Mouse (Mus musculus): ENCODE results near the gene Rnf225. TPM values are rescaled to one million over a fixed set of nuclear protein-coding genes. Genes with fewer than 3 reads are reported as not detected.
"Not testable (repeated sequence)": the region's sequence is repeated elsewhere in the genome, so short reads cannot be mapped to it uniquely, and the experiment has no call there.

Rnf225 gene
- total RNA-seq (2021) = 1 to 10 TPM; 1.2 TPM
- long read RNA-seq = 0 reads

DNA sequence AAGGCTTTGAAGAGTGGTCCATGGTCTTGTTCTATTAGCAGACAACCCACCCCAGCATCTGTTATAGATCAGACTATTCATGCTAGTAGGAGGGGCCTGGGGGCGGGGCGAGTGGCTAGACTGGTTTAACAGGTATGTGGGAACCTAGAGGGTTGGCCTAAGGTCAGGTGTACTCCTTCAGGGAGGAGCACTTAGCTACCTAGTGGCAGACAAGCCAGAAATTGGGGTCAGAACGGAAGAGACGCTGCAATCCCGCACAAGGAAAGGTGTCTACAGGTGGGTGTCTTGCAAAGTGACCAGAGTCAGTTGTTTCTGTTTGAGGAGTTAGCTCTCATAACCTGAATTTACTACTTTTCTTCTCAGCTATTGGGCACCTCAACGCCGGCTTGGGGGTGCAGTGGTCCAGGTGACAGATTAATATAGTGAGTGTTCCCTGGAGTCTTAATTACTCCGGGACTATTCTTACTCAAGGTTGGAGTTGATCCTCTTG lies at the start of gene Rnf225:
Gene Rnf225 (plus strand): TSS at position 226 of the 490 bp plus-strand sequence.
- DNase-seq (ENCODE audit: low spot score in 2 of 2) = no peak

DNA sequence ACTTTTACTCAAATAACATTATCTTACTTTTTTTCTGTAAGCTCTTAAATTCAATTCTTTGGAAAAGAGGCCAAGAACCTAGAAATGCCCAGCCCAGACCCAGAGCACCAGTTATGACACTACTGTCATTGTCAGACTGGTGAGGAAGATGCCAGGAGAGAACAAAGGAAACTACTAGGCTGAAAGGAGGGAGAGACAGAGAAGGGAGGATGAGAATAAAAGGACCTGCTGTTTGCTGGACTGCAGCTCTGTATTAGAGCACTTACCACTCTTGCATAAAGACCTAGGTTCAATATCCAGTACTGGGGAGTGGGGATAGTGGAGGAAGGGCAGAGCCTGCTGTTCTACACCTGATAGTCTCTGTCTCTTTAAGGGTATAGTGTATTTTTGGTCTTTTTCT lies 47.2 kb upstream of the Rnf225 start:
- no peak for DNase-seq (ENCODE audit: low spot score in 2 of 2)

DNA sequence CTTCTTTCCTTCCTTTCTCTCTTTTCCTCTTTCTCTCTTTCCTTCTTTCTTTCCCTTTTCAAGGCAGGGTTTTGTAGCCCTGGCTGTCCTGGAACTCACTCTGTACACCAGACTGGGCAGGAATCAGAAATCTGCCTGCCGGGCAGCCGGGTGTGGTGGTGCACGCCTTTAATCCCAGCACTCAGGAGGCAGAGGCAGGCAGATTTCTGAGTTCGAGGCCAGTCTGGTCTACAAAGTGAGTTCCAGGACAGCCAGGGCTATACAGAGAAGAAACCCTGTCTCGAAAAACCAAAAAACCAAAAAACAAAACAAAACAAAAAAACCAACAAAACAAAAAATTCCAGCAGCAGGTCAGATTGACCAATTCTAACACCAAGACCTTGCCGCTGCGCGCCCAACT lies 46.7 kb upstream of the Rnf225 start:
- not testable (repeated sequence) for DNase-seq (ENCODE audit: low spot score in 2 of 2)

DNA sequence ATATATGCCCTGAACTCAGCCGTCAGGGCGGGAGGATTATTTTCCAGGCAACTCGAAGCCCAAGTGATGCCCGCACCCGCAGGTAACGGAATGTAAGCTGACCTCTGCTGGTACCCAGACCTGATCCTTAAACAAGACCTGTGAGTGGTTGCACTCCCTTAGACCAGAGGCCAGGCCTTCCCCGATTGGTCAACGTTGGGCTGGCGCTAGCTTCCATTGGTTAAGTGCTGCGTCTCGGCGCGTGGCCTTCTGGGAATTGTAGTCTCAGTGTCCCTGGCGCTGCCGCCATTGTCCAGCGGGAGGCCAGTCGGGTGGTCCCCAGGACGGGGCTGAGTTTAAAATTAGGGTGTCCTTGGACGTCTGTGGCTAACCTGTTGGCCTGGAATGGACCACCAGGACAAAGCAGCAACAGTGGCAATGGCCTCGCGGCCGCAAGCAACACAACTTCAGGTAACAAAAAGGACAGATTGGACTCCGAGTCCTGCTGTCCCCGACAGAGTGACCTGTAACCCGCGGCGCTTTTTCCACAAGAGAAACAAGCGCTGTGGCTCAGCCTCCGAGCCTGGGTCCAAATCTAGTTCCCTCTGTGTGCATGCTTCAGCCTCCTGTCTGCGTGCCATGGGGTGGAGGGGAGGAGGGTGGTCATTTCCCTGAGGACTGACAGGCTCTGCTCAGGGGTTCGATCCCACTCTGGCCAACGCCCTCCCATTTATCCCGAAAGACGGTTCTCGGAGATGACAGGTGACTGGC lies 46.1 kb upstream of the Rnf225 start, which contains the start of gene Zfp128:
Gene Zfp128 (plus strand): TSS at position 267 of the 750 bp plus-strand sequence.
- DNase-seq (ENCODE audit: low spot score in 2 of 2) = peak; percentile 92 to 95

DNA sequence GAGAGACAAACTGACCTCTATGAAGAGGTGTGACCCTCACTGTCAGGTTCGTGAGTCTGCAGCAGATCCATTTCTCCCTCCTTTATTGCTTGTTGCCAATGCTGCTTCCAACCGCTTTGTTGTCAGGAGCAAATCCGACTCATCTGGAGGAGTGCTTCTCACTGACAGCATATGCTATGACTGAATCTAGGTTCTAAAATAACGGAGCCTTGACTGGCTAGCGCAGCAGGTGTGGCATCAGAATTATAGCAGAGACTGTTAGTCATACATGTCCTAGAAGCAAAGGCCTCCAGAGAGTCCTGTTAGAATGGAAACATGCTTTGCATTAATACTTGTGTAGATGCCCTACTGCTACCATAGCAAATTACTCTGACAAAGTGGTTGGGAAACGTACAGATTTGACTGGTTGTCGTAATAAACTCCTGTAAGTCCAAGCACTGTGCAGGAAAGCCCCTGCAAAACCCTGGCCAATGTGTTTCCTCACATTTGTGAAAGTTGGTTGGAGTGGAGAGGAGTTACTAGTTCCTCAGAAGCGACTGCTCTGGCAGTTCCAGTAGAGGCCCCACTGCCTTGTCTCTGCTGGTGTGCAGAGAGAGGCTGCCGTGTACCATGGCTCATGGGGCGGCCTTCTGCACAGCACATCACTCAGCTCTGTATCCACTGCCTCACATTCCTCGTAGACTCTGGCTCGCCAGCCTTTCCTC lies 40.5 kb upstream of the Rnf225 start:
- DNase-seq (ENCODE audit: low spot score in 2 of 2) = no peak

DNA sequence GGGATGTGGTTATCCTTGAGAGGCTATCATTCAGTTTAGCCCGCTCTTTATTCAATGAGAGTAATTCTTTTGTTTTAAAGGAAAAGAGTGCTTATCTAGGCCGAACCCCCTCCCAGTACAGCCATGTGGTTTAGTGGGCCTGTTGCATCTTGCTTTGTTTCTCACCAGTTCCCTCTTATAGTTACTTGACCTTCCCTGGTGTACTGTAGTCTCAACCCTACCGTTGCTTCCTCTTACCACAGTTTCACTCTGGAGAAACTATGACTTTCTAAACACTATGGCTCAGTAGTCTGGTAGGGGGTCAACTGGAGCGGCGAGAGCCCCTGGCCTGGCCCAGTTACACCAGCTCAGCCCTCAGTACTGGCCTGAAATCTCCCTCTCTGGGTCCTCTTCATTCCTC lies 39.6 kb upstream of the Rnf225 start:
- DNase-seq (ENCODE audit: low spot score in 2 of 2) = no peak

DNA sequence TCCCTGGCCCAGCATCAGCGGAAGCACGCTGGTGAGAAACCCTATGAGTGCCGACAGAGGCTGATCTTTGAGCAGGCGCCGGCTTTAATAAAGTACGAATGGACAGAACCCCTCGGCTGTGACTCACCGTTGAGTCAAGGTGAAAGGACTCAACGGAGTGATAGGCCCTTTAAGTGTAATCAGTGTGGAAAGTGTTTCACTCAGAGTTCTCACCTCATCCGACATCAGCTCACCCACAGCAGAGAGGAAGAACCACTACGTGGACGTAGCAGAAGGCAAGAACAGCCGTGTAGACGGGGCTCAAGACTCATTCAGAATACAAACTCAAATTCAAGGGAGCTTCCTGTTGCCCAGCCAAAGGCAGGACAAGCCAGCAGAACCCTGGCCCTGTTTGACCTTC lies 36.3 kb upstream of the Rnf225 start:
- DNase-seq (ENCODE audit: low spot score in 2 of 2) = no peak

DNA sequence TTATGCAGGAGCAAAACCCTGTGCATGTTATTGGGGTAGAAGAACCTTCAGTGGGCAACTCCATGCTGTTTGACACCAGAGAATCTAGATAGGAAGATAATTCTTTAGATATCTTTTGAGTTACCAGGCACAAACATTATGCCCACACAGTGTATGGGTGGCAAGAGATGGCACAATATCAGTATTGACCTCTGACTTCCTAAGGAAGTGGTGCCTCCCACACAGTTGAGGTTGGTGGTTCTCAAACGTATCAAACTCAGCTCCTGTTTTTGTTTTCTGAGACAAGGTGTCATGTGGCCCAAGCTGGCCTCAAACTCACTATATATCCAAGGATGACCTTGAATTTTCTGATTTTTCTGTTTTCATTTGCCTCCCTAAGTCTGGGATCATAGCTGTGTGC lies 35.9 kb upstream of the Rnf225 start:
- DNase-seq (ENCODE audit: low spot score in 2 of 2) = no peak

DNA sequence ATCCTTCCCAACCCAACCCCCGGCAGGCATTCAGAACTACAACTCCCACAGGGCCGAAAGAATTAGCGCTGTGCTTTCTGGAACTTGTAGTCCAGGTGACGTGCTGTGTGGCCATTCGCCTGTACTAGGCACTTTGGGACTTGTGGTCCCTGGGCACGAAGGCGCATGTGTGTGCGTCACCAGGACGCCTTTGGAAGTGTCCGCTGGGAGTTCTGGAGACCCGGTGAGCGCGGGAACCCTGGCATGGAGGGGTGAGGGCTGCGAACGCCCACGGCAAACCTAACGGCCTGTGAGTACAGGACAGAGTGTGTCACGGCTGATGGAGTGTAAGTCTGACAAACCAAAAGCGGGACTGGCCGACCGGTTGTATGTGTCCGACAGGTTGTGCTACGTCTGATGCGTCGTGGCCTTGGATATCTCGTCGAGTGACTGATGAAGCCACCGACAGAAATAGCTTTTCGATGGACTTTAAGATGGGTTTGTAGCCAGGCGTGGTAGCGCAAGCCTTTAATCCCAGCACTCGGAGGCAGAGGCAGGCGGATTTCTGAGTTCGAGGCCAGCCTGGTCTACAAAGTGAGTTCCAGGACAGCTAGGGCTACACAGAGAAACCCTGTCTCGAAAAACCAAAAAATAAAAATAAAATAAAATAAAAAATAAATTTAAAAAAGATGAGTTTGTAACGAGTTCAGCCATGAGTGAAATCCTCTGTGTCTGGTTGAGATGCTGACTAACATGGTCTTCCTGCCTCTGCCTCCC lies 29.4 kb upstream of the Rnf225 start, which contains the start of gene Zscan22:
Gene Zscan22 (plus strand): TSS at position 161 of the 756 bp plus-strand sequence.
- peak; percentile 91 for DNase-seq (ENCODE audit: low spot score in 2 of 2)

DNA sequence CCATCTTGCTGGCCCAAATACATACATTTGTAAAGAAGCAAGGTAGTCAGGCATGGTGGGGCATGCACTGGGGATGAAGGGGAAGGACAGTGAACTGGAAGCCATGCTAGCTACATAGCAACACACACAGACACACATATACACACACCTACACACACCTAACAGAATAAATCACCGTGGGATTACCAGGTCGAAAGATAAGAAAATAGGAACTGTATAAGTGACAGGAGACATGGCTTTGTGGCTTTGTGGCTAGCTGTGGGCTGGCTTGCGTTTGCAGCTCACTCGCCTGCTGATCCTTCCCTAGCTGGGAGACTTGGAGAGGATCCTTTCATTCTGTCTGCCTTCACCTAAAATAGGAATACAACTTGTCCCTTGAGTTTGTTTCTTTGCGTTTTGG lies 25.7 kb upstream of the Rnf225 start:
- DNase-seq (ENCODE audit: low spot score in 2 of 2) = no peak

DNA sequence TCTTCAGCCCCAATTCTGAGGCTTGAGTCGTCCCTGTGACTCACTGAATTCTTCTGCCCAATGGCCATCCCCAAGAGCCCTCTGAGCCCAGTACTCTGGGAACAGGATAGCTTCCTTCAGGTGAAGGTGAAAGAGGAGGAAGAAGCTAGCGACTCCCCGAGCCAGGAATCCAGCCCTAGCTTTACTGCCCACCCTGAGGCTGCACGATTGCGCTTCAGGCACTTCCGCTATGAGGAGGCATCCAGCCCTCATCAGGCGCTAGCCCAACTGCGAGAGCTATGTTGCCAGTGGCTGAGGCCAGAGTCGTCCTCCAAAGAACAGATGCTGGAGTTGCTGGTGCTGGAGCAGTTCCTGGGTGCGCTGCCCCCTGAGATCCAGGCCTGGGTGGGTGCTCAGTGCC lies 23.6 kb upstream of the Rnf225 start:
- DNase-seq (ENCODE audit: low spot score in 2 of 2) = no peak

DNA sequence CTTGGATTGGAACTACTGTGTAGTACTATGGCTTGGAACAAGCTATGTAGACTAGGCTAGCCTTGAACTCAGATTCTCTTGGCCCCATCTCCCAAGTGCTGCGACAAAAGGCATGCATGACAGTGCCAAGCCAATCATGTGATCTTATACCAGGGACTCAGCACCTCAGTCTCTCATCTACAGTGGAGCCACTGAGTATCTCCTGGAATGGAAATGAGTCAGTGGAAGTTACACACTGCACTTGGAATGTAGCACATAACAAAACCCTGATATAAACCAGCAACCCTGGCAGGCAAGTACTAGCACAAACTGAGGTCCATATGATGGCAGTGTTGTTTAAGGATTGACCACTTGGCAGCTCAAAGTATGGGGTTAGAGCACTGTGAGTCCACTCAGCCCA lies 22.1 kb upstream of the Rnf225 start:
- DNase-seq (ENCODE audit: low spot score in 2 of 2) = no peak

DNA sequence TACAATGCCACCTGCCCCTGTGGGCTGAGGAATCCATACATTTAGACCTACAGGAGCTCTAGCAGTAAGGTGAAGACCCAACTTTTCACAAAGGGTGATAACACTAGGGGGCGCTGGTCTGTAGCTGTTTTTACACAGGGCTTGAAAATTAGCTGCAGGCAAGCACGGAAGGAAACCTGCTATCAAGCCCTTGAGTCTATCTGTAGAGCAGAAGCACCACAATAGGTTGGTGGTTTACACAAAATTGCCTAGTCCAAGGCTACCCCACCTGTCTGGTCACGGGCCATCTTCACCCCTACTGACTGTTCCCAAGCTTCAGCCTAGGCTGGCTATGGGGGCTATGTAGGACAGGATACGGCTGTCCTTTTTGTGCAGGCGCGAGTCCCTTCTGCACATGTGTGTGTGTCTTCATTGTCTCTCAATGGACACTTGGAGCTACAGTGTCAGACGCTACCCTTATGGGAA lies 17.7 kb upstream of the Rnf225 start:
- DNase-seq (ENCODE audit: low spot score in 2 of 2) = peak; percentile 76 to 77

DNA sequence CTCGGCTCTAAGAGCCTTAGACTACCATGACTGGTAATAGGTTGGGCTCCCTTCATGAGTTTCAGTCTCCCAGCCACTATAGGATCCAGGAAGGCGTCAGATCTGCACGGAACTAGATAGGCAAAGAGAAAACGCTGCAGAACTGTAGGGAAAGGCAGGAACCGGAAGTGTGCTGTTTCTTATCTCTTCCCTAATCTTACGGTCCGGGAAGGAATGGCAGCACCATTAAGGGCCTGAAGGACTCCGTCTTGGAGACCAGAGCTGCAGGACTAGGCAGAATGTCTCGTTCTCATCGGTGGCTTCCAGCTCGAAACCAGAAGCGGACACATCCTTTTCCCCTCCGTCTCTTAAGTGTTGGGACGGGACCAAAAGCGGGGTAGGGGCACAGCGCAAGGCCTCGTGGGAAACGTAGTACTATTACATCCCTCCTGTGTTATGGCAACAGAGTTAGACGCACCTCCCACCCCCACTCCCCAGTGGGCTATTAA lies 17.0 kb upstream of the Rnf225 start:
- DNase-seq (ENCODE audit: low spot score in 2 of 2) = peak; percentile 70 to 79

DNA sequence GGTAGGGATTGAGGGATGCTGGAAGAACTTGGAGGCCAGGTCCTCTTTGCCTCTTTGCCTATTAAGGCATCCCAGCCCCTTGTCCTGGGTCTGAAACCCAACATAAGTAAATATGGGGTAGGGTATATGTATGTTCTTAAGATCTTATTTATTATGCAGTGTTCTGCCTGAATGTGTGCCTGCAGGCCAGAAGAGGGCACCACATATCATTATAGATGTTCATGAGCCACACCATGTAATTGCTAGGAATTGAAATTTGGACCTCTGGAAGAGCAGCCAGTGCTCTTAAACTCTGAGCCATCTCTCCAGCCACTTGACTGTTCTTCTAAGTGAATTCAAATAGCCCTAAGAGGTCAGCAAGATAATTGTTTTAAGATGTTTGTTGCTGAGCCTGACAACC lies 13.7 kb upstream of the Rnf225 start:
- no peak for DNase-seq (ENCODE audit: low spot score in 2 of 2)

DNA sequence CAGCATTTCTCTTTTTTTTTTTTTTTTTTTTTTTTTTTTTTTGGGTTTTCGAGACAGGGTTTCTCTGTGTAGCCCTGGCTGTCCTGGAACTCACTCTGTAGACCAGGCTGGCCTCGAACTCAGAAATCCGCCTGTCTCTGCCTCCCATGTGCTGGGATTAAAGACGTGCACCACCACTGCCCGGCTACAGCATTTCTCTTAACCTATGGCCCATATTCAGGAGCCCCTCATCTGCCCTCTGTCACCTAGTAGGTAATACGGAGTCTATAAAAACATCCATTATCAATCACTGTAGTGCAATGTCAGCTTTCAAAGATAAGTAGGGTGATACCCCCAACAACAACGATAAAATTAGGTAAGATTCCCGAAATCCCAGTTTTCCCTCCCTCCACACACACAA lies 6.7 kb upstream of the Rnf225 start:
- not testable (repeated sequence) for DNase-seq (ENCODE audit: low spot score in 2 of 2)

DNA sequence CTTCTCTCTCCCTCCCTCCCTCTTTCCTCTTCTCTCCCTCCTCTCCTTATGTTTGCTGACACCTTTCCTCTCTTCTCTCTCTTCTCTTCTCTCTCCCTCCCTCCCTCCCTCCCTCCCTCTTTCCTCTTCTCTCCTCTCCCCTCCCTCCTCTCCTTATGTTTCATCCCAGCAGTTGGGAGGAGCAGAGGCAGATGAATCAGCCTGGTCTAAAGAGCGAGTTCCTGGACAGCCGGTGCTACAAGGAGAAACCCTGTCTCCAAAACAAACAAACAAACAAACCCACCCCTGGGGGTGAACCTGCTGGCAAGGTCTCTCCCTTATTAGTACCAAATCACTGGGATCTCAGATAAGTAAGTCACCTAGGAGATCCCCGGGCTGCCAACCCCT lies 5.9 kb upstream of the Rnf225 start:
- DNase-seq (ENCODE audit: low spot score in 2 of 2) = no peak

DNA sequence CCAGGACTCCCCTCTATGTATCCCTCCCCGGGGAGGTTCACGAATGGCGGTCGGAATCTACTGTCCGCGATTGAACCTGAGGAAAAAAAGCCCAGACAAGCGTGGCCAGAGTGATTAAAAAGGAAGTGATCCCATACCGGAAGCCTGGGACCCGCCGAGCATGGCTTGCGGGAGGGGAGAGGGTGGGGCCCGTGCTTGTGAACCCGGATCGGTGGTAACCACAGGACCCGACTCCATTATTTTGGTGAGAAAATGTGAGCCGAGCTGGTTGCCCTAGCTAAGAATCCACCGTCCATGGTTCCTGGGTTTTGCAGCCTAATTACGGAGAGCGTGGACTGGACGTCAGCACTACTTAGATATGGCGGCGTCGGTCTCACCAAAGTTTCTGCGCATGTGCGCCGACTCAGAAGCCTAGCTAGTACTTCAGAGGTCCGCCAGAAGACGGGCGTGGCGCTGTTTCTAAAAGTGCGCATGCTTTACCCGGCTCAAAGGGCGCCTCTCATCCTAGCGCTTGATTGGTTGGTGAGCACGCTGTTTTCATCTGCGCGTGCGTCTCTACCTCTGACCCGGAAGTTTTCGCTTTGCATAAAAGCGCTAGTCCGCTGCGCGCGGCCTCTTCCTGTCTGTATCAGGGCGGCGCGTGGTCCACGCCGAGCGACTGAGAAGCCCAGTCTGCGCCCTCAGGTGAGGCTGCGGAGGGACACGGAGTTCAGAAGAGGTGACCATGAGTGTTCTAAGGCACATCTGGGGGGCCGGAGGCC lies 5.3 kb upstream of the Rnf225 start, which contains the start of gene Rps5:
Gene Rps5 (plus strand): TSS at position 586 of the 761 bp plus-strand sequence.
- DNase-seq (ENCODE audit: low spot score in 2 of 2) = peak; percentile 98

DNA sequence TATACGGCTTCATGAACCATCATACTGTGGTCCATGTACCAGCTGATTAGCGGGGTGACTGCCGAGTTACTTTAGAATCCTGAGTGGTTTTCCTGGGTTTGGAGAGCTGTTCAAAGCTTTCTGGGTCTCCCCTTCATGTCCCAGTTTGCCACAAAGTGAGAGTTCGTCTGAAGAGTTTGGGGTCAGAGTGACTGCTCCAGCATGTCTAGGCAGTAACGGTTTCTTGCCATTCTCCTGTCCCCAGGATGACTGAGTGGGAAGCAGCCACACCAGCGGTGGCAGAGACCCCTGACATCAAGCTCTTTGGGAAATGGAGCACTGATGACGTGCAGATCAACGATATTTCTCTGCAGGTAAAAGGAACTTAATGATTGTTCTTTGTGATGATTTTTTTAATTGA lies 4.5 kb upstream of the Rnf225 start:
- no peak for DNase-seq (ENCODE audit: low spot score in 2 of 2)

DNA sequence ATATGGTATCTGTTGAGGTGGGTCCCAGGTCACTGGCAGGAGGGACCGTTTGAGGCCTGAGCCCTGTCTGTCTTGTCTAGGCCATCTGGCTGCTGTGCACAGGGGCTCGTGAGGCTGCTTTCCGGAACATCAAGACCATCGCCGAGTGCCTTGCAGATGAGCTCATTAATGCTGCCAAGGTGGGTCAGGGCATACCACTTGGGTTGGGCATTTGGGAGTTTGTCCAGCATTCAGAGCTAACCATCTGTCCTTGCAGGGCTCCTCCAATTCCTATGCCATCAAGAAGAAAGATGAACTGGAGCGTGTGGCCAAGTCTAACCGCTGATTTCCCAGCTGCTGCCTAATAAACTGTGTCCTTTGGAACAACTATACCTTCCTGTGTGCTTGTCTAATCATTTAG lies 900 bp upstream of the Rnf225 start:
- DNase-seq (ENCODE audit: low spot score in 2 of 2) = no peak
